In the genomic region with DNA sequence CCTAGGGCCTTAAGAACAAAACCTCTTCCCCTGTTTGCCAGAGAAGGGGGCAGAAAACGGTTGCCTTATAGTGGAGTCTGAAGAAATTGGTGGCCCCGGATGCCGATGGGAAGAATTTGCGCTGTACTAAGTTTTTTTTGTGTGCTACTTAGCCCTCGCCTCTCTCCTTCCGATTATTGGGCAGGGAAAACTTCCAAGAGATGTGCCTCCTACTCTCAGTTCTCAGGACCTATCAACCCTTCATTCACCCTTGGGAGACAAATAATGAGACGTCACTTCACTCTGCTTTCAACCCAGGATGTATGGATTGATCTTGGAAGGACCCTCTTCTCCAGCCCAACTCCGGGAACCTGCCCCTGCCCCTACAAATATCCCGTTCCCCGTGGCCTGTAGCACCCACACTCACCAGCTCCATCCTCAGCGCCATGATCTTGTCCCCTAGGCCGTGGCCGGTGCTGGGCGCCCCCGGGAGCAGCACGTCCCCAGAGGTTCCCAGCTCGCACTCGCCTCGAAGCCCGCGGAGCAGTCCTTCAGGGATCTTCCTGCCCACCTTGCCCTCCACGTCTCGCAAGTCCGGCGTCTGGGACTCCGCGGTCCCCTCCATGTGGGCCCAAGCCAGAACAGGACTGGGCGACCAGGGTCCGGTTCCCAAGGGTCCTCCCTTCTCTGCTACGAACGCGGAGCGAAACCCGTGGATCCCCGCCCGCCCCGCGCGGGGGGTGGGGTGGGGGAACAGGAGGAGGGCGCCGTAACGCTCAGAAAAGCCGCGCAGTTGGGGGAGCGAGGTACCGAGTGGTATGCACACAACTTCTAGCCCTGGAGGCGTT, we compare ENCODE assay signal across 8 mouse cellular contexts. TPM values are rescaled to one million over a fixed set of nuclear protein-coding genes. Genes with fewer than 3 reads are reported as not detected.
A peak's percentile ranks its signal among the peaks of the same experiment; 100 is the strongest.
DNase-seq lines count a peak whose midpoint lies in the region; ATAC-seq and TF ChIP-seq lines count a peak whose summit lies in the region.

No protein-coding gene starts in this region.

- peak overlapping the region; percentile 96 for H3K4me2 ChIP-seq in embryonic facial prominence, embryonic 11.5 days (ENCODE audit: low read depth, low read length)
- peak overlapping the region; percentile 97 for H3K4me2 ChIP-seq in midbrain, postnatal 0 days (ENCODE audit: low read depth, low read length, poor library complexity, severe bottlenecking)

- H3K9me3 ChIP-seq in embryonic facial prominence, embryonic 11.5 days (replicated peaks; ENCODE audit: control insufficient read depth, low read length), result no peaks in the 10 kb centered on the region
- no peaks in the 10 kb centered on the region for H3K9me3 ChIP-seq in midbrain, postnatal 0 days (ENCODE audit: low read length)

- peak overlapping the region; percentile 76 for H3K9ac ChIP-seq in embryonic facial prominence, embryonic 11.5 days (replicated peaks; ENCODE audit: low read length)
- H3K9ac ChIP-seq in midbrain, postnatal 0 days (replicated peaks; ENCODE audit: low read length, poor library complexity, severe bottlenecking), result peak overlapping the region; percentile 57

- under 1% methylated on average over 47 of the region's 47 CpGs for WGBS in embryonic facial prominence, embryonic 11.5 days
- WGBS in kidney, adult 2 months, result 2% methylated on average over 47 of the region's 47 CpGs
- WGBS in midbrain, postnatal 0 days, result under 1% methylated on average over 46 of the region's 47 CpGs

- DNase-seq in 3134 (ENCODE audit: extremely low read depth, insufficient read length, low spot score), result peak; percentile 79
- DNase-seq in adrenal gland, adult 8-10 months, result peak; percentile 49
- peak; percentile 75 for DNase-seq in embryonic facial prominence, embryonic 11.5 days (ENCODE audit: low spot score)
- peak; percentile 65 to 71 for DNase-seq in heart, adult 9 months (ENCODE audit: low spot score in 2 of 2)
- DNase-seq in kidney, adult 2 months, result peak; percentile 74
- peak; percentile 35 for DNase-seq in liver
- peak; percentile 51 for DNase-seq in midbrain, postnatal 0 days (ENCODE audit: low spot score)
- DNase-seq in splenic B cell, adult 2 months (ENCODE audit: low read depth, low spot score), result peak; percentile 49

- no peaks in the 10 kb centered on the region for H3K4me1 ChIP-seq in embryonic facial prominence, embryonic 11.5 days (ENCODE audit: control insufficient read depth, insufficient read depth, low read length)
- H3K4me1 ChIP-seq in kidney, adult 2 months (ENCODE audit: control insufficient read depth, insufficient read depth, low read length), result 0 out of 2 replicates have a peak, but pooled peaks cover 3% of the 10 kb centered on the region
- H3K4me1 ChIP-seq in midbrain, postnatal 0 days (ENCODE audit: insufficient read depth, low read length), result peaks cover 13% of the 10 kb centered on the region

- H3K27ac ChIP-seq in embryonic facial prominence, embryonic 11.5 days (replicated peaks; ENCODE audit: low read depth, low read length), result no peak overlapping the region
- H3K27ac ChIP-seq in kidney, adult 2 months (ENCODE audit: insufficient read depth, low read depth, low read length), result peak overlapping the region; percentile 84
- H3K27ac ChIP-seq in midbrain, postnatal 0 days (ENCODE audit: low read depth, low read length), result no peak overlapping the region

- peak; percentile 11 for TF ChIP-seq POLR2A in kidney, adult 2 months (IDR thresholded peaks at IDR 0.05; ENCODE audit: low read depth, low read length)

- TF ChIP-seq CTCF in kidney, adult 2 months (conservative IDR thresholded peaks at IDR 0.05; ENCODE audit: insufficient read depth, insufficient read length, low read depth, low read length), result no peak
- no peak for TF ChIP-seq CTCF in midbrain, postnatal 0 days (IDR thresholded peaks at IDR 0.05)

- no peaks in the 10 kb centered on the region for H3K27me3 ChIP-seq in embryonic facial prominence, embryonic 11.5 days (ENCODE audit: control insufficient read depth, insufficient read depth, low read length)
- no peaks in the 10 kb centered on the region for H3K27me3 ChIP-seq in kidney, adult 2 months (replicated peaks; ENCODE audit: control insufficient read depth, insufficient read depth, low read length)
- H3K27me3 ChIP-seq in midbrain, postnatal 0 days (ENCODE audit: insufficient read depth, low read length), result 0 out of 2 replicates have a peak, but pooled peaks cover 3% of the 10 kb centered on the region
- no peaks in the 10 kb centered on the region for H3K27me3 ChIP-seq in splenic B cell, adult 2 months (ENCODE audit: control insufficient read depth, insufficient read depth, low read length, poor library complexity, severe bottlenecking)

- H3K36me3 ChIP-seq in embryonic facial prominence, embryonic 11.5 days (replicated peaks; ENCODE audit: control insufficient read depth, insufficient read depth, low read depth, low read length), result no peaks in the 10 kb centered on the region
- no peaks in the 10 kb centered on the region for H3K36me3 ChIP-seq in kidney, adult 2 months (ENCODE audit: control insufficient read depth, insufficient read depth, low read length)
- H3K36me3 ChIP-seq in midbrain, postnatal 0 days (ENCODE audit: insufficient read depth, low read length), result no peaks in the 10 kb centered on the region
- H3K36me3 ChIP-seq in splenic B cell, adult 2 months (ENCODE audit: control insufficient read depth, insufficient read depth, low read length, poor library complexity, severe bottlenecking), result no peaks in the 10 kb centered on the region

- ATAC-seq in embryonic facial prominence, embryonic 11.5 days (replicated peaks; ENCODE audit: insufficient number of reproducible peaks, low FRiP score, low TSS enrichment, low read depth), result peak; percentile 46
- ATAC-seq in midbrain, postnatal 0 days (ENCODE audit: low FRiP score), result peak; percentile 60; the same call in 1 of the 2 replicates

- peak overlapping the region; percentile 67 for H3K4me3 ChIP-seq in embryonic facial prominence, embryonic 11.5 days (ENCODE audit: low read depth, low read length)
- peak overlapping the region; percentile 86 for H3K4me3 ChIP-seq in kidney, adult 2 months (ENCODE audit: insufficient read depth, low read depth, low read length)
- H3K4me3 ChIP-seq in midbrain, postnatal 0 days (ENCODE audit: low read depth, low read length), result peak overlapping the region; percentile 64

RNA-seq across cellular contexts. Expression of a gene that starts 7.0 kb away (rescaled TPM):
- 10 to 100 TPM in 3 of 4 experiments, 1 to 10 TPM in 1; 8.3 to 14.0 (median 12.1) TPM for total RNA-seq in adrenal gland, adult 8-10 months (2022)
- polyA plus RNA-seq in embryonic facial prominence, embryonic 11.5 days (2014; fragmentation: Nextera tagmentation; extraction: Ambion mirVana), result 1.6 and 2.1 TPM in 2 replicates
- polyA plus RNA-seq in kidney, adult 2 months (2012; rRNA removed), result 6.3 and 6.5 TPM in 2 replicates
- total RNA-seq in midbrain, postnatal 0 days (2014; rRNA removed), result 5.2 and 5.6 TPM in 2 replicates
- 2.4 and 2.6 TPM in 2 replicates for polyA plus RNA-seq in midbrain, postnatal 0 days (2015; fragmentation: Nextera tagmentation; extraction: Ambion mirVana)

RNA-seq across cellular contexts. Expression of a gene that starts 20.5 kb away (rescaled TPM):
- total RNA-seq in adrenal gland, adult 8-10 months (2022), result 10 to 100 TPM; 58.5 to 69.6 (median 62.9) TPM
- polyA plus RNA-seq in embryonic facial prominence, embryonic 11.5 days (2014; fragmentation: Nextera tagmentation; extraction: Ambion mirVana), result 52.7 and 56.8 TPM in 2 replicates
- polyA plus RNA-seq in kidney, adult 2 months (2012; rRNA removed), result 46.0 and 52.5 TPM in 2 replicates
- total RNA-seq in midbrain, postnatal 0 days (2014; rRNA removed), result 78.5 and 80.9 TPM in 2 replicates
- polyA plus RNA-seq in midbrain, postnatal 0 days (2015; fragmentation: Nextera tagmentation; extraction: Ambion mirVana), result 58.1 and 61.9 TPM in 2 replicates

RNA-seq across cellular contexts. Expression of a gene that starts 20.6 kb away (rescaled TPM):
- total RNA-seq in adrenal gland, adult 8-10 months (2022), result 1 to 10 TPM; 1.0 to 1.4 (median 1.2) TPM
- 57.6 and 60.1 TPM in 2 replicates for polyA plus RNA-seq in embryonic facial prominence, embryonic 11.5 days (2014; fragmentation: Nextera tagmentation; extraction: Ambion mirVana)
- polyA plus RNA-seq in kidney, adult 2 months (2012; rRNA removed), result 0.31 and 0.33 TPM in 2 replicates
- 1.9 and 3.0 TPM in 2 replicates for total RNA-seq in midbrain, postnatal 0 days (2014; rRNA removed)
- 2.4 and 2.5 TPM in 2 replicates for polyA plus RNA-seq in midbrain, postnatal 0 days (2015; fragmentation: Nextera tagmentation; extraction: Ambion mirVana)

RNA-seq across cellular contexts. Expression of a gene that starts 23.3 kb away (rescaled TPM):
- total RNA-seq in adrenal gland, adult 8-10 months (2022), result not detected
- 0.24 TPM in 1 of 2 replicates, not detected in the other for polyA plus RNA-seq in embryonic facial prominence, embryonic 11.5 days (2014; fragmentation: Nextera tagmentation; extraction: Ambion mirVana)
- 44.0 TPM in 2 replicates for polyA plus RNA-seq in kidney, adult 2 months (2012; rRNA removed)
- 0.57 and 0.77 TPM in 2 replicates for total RNA-seq in midbrain, postnatal 0 days (2014; rRNA removed)
- polyA plus RNA-seq in midbrain, postnatal 0 days (2015; fragmentation: Nextera tagmentation; extraction: Ambion mirVana), result 0.26 and 0.31 TPM in 2 replicates

RNA-seq across cellular contexts. Expression of a gene that starts 29.1 kb away (rescaled TPM):
- not detected for total RNA-seq in adrenal gland, adult 8-10 months (2022)
- not detected in 2 replicates for polyA plus RNA-seq in embryonic facial prominence, embryonic 11.5 days (2014; fragmentation: Nextera tagmentation; extraction: Ambion mirVana)
- not detected in 2 replicates for polyA plus RNA-seq in kidney, adult 2 months (2012; rRNA removed)
- total RNA-seq in midbrain, postnatal 0 days (2014; rRNA removed), result not detected in 2 replicates
- not detected in 2 replicates for polyA plus RNA-seq in midbrain, postnatal 0 days (2015; fragmentation: Nextera tagmentation; extraction: Ambion mirVana)

Comparison
In these comparisons a context has a peak if more than half of its experiments do, and no peak if none do; other contexts are left out.
1. RNA of a gene that starts 20.6 kb away (polyA plus RNA-seq): 57.6 to 60.1 TPM in embryonic facial prominence, embryonic 11.5 days; 2.4 to 2.5 TPM in midbrain, postnatal 0 days and 0.31 to 0.33 TPM in kidney, adult 2 months; every median in the first group is over 10 times any median in the second.
2. Peak in every context shown above with its lines, with median percentiles within 50 percentile points of each other: DNase-seq and H3K4me3 ChIP-seq.